Mouse (Mus musculus) midbrain, embryonic 16.5 days (tissue): ENCODE data around the gene Olfr1251. TPM values are rescaled to one million over a fixed set of nuclear protein-coding genes. Genes with fewer than 3 reads are reported as not detected.
"Not testable (repeated sequence)": the region's sequence is repeated elsewhere in the genome, so short reads cannot be mapped to it uniquely, and the experiment has no call there.

ENCODE experiments used
- ATAC-seq: fragments of 200-750 bp; cut with Nextera tagmentation; 2 replicates; pipeline ENCODE4 v1.8.0; 2017; ENCODE audit warnings: moderate TSS enrichment
- H3K27ac ChIP-seq: fragments of 300-500 bp; sonication (generic); 2 replicates; pipeline ENCODE4 v1.5.1; 2014; ENCODE audit warnings: mild to moderate bottlenecking, low read length, mixed read lengths
- H3K27me3 ChIP-seq: fragments of 300-500 bp; sonication (generic); 2 replicates; pipeline ENCODE4 v1.6.1; 2014; ENCODE audit warnings: low read depth, low read length, mixed read lengths; ENCODE audit not compliant: control insufficient read depth, insufficient read depth
- H3K36me3 ChIP-seq: fragments of 300-500 bp; sonication (generic); 2 replicates; pipeline ENCODE4 v1.6.1; 2014; ENCODE audit warnings: mild to moderate bottlenecking, low read length, moderate library complexity, mixed read lengths; ENCODE audit not compliant: control insufficient read depth, insufficient read depth
- H3K4me1 ChIP-seq: fragments of 300-500 bp; sonication (generic); 2 replicates; pipeline ENCODE4 v1.6.1; 2014; ENCODE audit warnings: mild to moderate bottlenecking, low read length, mixed read lengths; ENCODE audit not compliant: control insufficient read depth, insufficient read depth
- H3K4me2 ChIP-seq: fragments of 300-500 bp; sonication (generic); 2 replicates; pipeline ENCODE4 v1.6.1; 2014; ENCODE audit warnings: mild to moderate bottlenecking, low read length, mixed read lengths
- H3K4me3 ChIP-seq: fragments of 300-500 bp; sonication (generic); 2 replicates; pipeline ENCODE4 v1.5.1; 2014; ENCODE audit warnings: low read depth, mild to moderate bottlenecking, low read length, moderate library complexity, mixed read lengths
- H3K9ac ChIP-seq: fragments of 300-500 bp; sonication (generic); 2 replicates; pipeline ENCODE4 v1.6.1; 2014; ENCODE audit warnings: low read depth, low read length, mixed read lengths
- H3K9me3 ChIP-seq: fragments of 300-500 bp; sonication (generic); replicated peaks from 2 replicates; pipeline ENCODE4 v1.6.1; 2014; ENCODE audit warnings: mild to moderate bottlenecking, low read length, mixed read lengths; ENCODE audit not compliant: control insufficient read depth, poor library complexity, severe bottlenecking
- WGBS: fragments of 180-500 bp; shearing (Covaris S2); extraction: QIAGEN DNeasy Blood & Tissue Kit; methylation state at CpG from one replicate; pipeline ENCODE4 v1.1.7; 2014; 5-methylcytosine and 5-hydroxymethylcytosine counted together
- polyA plus RNA-seq: library from polyadenylated mRNA; unstranded; fragments of >200 nt; fragmentation: Nextera tagmentation; extraction: Ambion mirVana; gene quantifications from 2 replicates; pipeline ENCODE4 v1.2.1, GENCODE M21; 2015

Gene Olfr1251
- polyA plus RNA-seq, result not detected in 2 replicates

GRCm38 (mm10) chr2:89671836-89672235 lies at the start of gene Olfr1251:
Gene Olfr1251, minus strand, starts transcription at chr2:89671936.
- H3K9me3 ChIP-seq, result no peaks in the 10 kb centered on the region
- no peaks in the 10 kb centered on the region for H3K4me1 ChIP-seq
- no peak within 1 kb of the TSS for H3K4me2 ChIP-seq
- no peak within 1 kb of the TSS for H3K9ac ChIP-seq
- H3K27me3 ChIP-seq, result no peaks in the 10 kb centered on the region
- no peak within 1 kb of the TSS for H3K27ac ChIP-seq
- ATAC-seq, result no peak
- no peaks in the 10 kb centered on the region for H3K36me3 ChIP-seq
- no peak within 1 kb of the TSS for H3K4me3 ChIP-seq

DNA sequence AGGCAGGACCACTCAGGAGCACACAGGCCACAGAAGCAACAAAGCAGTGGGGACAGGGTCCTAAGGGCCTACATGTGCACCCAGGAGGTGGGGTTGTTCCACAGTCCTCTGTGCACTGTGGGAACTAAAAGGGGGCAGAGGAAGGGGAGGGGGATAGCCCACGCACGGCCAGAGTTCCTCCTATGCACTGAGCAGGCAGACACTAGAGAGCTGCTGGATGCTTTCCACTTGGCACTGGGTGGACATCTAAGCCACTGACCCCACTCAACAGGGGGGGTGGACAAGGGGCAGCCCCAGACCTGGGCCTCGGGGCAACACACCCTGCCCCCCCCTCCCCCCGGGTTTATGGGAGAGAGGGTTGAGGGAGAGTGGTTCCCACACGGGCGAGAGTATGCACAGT lies 20.2 kb upstream of the Olfr1251 start:
- no peaks in the 10 kb centered on the region for H3K9me3 ChIP-seq
- WGBS, result 75% methylated on average over 6 of the region's 6 CpGs
- H3K27ac ChIP-seq, result no peak overlapping the region
- H3K27me3 ChIP-seq, result no peaks in the 10 kb centered on the region
- ATAC-seq, result no peak
- no peak overlapping the region for H3K4me3 ChIP-seq
- H3K36me3 ChIP-seq, result no peaks in the 10 kb centered on the region
- no peak overlapping the region for H3K9ac ChIP-seq
- H3K4me2 ChIP-seq, result no peak overlapping the region
- no peaks in the 10 kb centered on the region for H3K4me1 ChIP-seq

DNA sequence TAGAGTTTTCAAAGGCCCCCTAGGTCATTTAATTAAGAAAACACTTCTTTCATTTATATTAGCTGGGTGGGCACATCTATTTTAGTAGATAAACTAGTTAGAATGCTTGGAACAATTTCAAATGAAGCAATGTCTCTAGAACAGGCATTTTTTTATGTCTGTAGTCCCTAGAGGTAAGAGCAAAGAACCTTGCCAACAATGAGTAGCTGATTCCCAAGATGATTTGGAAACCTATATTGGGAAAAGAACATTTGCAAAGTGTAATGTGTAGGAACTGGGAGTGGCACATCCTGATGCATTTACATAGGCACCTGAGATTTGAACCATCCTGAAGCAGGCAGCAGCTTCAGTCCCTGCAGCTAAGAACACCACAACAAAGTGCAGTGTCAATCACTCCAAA lies 10.4 kb downstream of the Olfr1251 start, which contains the start of gene Olfr1250:
Gene Olfr1250, minus strand, starts transcription at position 101 of the 400 bp plus-strand sequence.
- ATAC-seq, result no peak
- Histone ChIP-seq H3K27ac (no peak within 1 kb of the TSS), H3K9ac (no peak within 1 kb of the TSS), H3K4me1 (no peaks in the 10 kb centered on the region), H3K27me3 (no peaks in the 10 kb centered on the region), H3K4me3 (no peak within 1 kb of the TSS), H3K36me3 (no peaks in the 10 kb centered on the region), H3K9me3 (no peaks in the 10 kb centered on the region), H3K4me2 (no peak within 1 kb of the TSS)

- H3K9ac ChIP-seq, result no peak within 1 kb of the TSS
- no peaks in the 10 kb centered on the region for H3K4me1 ChIP-seq
- H3K9me3 ChIP-seq, result no peaks in the 10 kb centered on the region
- no peak within 1 kb of the TSS for H3K27ac ChIP-seq
- no peaks in the 10 kb centered on the region for H3K36me3 ChIP-seq
- ATAC-seq, result no peak
- H3K4me3 ChIP-seq, result no peak within 1 kb of the TSS
- no peaks in the 10 kb centered on the region for H3K27me3 ChIP-seq
- H3K4me2 ChIP-seq, result no peak within 1 kb of the TSS
- WGBS, result 94% methylated on average over 2 of the region's 2 CpGs
Measured at GRCm38 (mm10) chr2:89634883-89635282, 36.9 kb downstream of the Olfr1251 start, which contains the start of gene Olfr1249. Gene Olfr1249, minus strand, starts transcription at chr2:89634983.

DNA sequence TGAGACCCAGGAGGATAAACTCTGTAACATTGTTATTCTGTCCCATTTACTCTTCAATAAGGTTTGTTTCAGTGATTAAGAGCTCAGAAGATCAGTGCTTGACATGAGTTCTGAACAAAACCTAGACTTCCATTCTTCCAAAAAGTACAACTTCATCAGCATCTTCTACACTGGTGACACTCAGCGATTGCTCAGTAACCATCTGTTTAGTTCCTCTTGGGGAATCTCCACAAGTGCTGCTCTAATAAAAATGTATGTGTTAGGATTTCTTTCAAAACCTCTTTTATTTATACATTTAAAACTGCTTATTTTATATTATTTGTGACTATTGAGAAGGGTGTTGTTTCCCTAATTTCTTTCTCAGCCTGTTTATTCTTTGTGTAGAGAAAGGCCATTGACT lies 53.6 kb downstream of the Olfr1251 start, which contains the start of gene Olfr1248:
Gene Olfr1248, minus strand, starts transcription at position 101 of the 400 bp plus-strand sequence.
- H3K36me3 ChIP-seq, H3K4me1 ChIP-seq, H3K27me3 ChIP-seq, H3K27ac ChIP-seq, H3K9ac ChIP-seq, H3K9me3 ChIP-seq, H3K4me2 ChIP-seq, H3K4me3 ChIP-seq, ATAC-seq: not testable (repeated sequence)
- 97% methylated on average over 1 of the region's 1 CpGs for WGBS

Other genes starting within 250 kb of the Olfr1251 start
- gene Olfr1240, start 228.9 kb downstream of the Olfr1251 start, polyA plus RNA-seq, result not detected in 2 replicates
- gene Olfr1241, start 184.8 kb downstream of the Olfr1251 start, polyA plus RNA-seq, result not detected in 2 replicates
- gene Olfr1242, start 173.6 kb downstream of the Olfr1251 start, polyA plus RNA-seq, result not detected in 2 replicates
- not detected in 2 replicates for gene Olfr1243, start 140.4 kb downstream of the Olfr1251 start, polyA plus RNA-seq
- not detected in 2 replicates for gene Olfr1245, start 93.5 kb downstream of the Olfr1251 start, polyA plus RNA-seq
- gene Olfr1246, start 78.8 kb downstream of the Olfr1251 start, polyA plus RNA-seq, result not detected in 2 replicates
- gene Olfr1247, start 57.8 kb downstream of the Olfr1251 start, polyA plus RNA-seq, result not detected in 2 replicates
- not detected in 2 replicates for gene Olfr1248, start 53.7 kb downstream of the Olfr1251 start, polyA plus RNA-seq
- gene Olfr1249, start 37.0 kb downstream of the Olfr1251 start, polyA plus RNA-seq, result not detected in 2 replicates
- gene Olfr1250, start 10.5 kb downstream of the Olfr1251 start, polyA plus RNA-seq, result not detected in 2 replicates
- not detected in 2 replicates for gene Olfr1252, start 53.1 kb upstream of the Olfr1251 start, polyA plus RNA-seq
- not detected in 2 replicates for gene Olfr1253, start 85.2 kb upstream of the Olfr1251 start, polyA plus RNA-seq
- not detected in 2 replicates for gene Olfr1254, start 121.7 kb upstream of the Olfr1251 start, polyA plus RNA-seq
- not detected in 2 replicates for gene Olfr1255, start 140.1 kb upstream of the Olfr1251 start, polyA plus RNA-seq
- gene Olfr1256, start 169.6 kb upstream of the Olfr1251 start, polyA plus RNA-seq, result not detected in 2 replicates
- gene Olfr48, start 176.3 kb upstream of the Olfr1251 start, polyA plus RNA-seq, result not detected in 2 replicates
- gene Olfr1257, start 206.5 kb upstream of the Olfr1251 start, polyA plus RNA-seq, result not detected in 2 replicates